Mouse (Mus musculus) lung, postnatal 0 days (tissue): Measurements from ENCODE around the gene Spo11.

Source experiments
- CTCF ChIP-seq: IDR thresholded peaks from 2 replicates; pipeline ENCODE4 v1.5.1; 2016; ENCODE audit warnings: antibody characterized with exemption, mild to moderate bottlenecking
- EP300 ChIP-seq: IDR thresholded peaks from 2 replicates; pipeline ENCODE4 v1.6.1; 2016; ENCODE audit warnings: antibody characterized with exemption, mild to moderate bottlenecking, control low read depth

- TF ChIP-seq CTCF, result no peak
- TF ChIP-seq EP300, result no peak
Measured at GRCm38 (mm10) chr2:172965249-172965648, 12.3 kb upstream of the Spo11 start.
